Mouse (Mus musculus) left cerebral cortex, postnatal 4 days (tissue): ENCODE results near the gene Pcif1. TPM values are rescaled to one million over a fixed set of nuclear protein-coding genes. Genes with fewer than 3 reads are reported as not detected.

Experiments used
- DNase-seq: peaks from one replicate; pipeline ENCODE4 v3.0.0-alpha.2; 2022
- intact Hi-C: fragments of 180-260 bp; cut with DNase I; formaldehyde crosslinking; loops from one replicate; pipeline ENCODE4 v1.15.1; 2025
- total RNA-seq, 2 experiments: library from RNA; stranded (reverse); gene quantifications; 2 replicates each; pipeline ENCODE4 v1.2.3; 2021

The Pcif1 gene
- total RNA-seq, 2 experiments from 2014 or later: 53.9 to 61.4 TPM

DNA sequence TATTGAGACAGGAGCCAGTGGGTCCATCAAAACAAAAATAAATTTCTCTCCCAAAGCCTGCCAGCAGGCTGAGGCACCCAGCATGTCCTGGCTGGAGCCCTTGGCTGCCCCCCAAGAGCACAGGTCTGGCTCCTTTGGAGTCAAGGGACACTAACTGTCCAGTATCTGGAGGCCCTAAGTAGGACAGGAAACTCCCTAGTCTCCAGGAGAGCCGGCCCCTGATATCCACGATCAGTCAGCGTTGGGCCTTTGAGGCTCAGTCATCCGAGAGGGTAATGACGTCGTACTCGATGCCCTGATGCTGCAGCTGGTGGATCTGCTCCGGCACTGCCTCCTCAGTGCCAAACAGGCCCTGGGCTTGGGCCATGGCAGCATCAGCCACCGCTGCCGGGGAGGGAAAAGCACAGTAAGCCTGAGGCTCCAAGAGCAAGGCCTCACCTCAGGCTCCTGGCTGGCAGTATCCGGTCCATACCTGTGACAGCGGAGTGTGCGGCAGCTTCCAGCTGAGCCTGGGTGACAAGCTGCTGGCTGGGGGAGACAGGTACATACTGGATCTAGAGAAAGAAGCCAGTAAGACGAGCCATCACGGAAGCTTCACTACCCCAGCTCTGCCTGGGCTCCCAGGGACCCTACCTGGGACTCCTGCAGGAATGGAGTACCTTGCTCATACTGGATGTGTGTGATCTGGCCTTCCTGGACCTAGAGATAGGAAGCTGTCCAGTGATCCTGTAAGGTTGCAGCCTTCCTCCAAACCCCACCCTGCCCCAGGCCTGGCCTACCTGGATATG lies 13.0 kb downstream of the Pcif1 start:
- no peak for DNase-seq
- intact Hi-C loops: no loop called here

DNA sequence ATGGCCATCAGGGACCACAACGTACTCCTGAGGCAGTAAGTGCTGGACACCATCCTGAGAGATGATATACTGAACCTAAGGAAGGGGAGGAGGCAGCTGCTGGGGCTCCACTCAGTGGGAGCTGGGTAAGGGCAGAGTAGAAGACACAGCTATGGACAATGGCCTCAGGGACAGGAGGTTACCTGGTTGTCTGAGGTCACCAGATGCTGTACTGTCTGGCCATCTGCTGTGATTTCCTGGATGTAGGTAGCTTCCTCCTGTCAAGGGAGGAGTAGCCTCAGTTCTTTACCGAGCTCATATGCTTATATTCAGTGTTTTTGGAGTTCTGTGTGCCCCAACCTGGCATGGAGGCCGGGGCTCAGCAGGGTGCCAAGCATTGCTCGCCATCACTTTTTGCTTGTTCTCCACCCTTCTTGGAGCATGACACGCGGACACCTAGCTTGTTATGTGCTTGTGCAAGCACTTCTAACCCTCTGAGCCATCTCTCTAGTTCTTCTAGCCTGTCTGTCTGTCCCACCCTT lies 13.7 kb downstream of the Pcif1 start:
- no peak for DNase-seq
- intact Hi-C loops: no loop called here

DNA sequence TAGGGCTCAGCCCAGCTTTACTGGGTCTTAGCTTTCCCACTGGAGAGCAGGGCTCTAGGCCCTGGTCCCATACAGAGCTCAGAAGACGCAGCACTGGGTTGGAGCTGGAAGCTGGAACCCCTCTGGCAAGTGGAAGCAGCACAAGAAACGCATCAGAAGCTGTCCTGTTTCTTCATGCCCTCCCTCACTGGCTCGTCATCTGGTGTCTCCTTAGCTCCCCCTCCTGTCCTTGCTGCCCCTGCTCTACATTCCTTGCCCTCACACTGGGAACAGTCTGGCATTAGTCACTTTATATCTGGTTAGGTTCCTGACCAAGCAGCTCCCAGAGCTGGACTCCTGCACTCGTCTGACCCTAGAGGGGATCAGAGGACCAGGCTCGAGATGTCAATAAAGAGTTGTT lies 14.9 kb downstream of the Pcif1 start:
- intact Hi-C loops: no loop called here
- no peak for DNase-seq

DNA sequence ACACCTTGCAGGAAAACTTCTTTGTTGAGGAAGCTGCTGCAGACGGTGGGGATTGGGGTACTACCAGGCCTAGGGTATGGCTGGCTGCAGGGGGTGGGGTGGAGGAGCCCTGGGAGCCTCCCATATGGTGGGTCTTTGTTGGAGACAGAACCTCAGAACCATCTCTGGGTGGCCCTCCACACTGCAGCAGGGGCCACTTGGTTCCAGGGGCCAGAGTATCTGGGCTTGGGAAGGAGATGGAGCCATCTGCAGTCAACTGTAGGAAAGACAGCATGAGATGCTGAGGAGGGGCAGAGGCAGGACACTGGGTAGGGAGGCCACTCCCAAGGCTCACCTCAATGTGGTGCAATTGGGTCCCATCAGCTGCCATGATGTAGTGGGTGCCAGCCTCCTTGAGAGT lies 15.5 kb downstream of the Pcif1 start:
- intact Hi-C loops: no loop called here
- DNase-seq: no peak

DNA sequence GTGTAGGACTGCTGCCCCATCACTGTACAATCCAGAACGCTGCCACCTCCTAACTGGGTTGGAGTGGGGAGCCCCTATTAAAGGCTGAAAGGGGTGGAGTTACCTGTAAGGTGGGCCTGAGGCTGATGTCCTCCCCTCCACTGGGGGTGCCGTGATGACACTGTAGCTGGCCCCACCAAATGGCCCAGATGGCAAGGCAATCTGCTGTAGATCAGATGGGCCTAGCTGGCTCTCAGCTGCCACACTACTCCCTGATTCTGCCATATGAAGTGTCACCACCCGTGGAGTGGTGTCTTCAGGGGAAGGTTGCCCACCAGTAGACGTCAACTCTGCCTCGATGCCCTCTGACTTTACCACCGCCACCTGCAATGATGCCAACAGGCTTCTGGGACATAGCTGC lies 16.8 kb downstream of the Pcif1 start:
- DNase-seq: no peak
- intact Hi-C loops: no loop called here

DNA sequence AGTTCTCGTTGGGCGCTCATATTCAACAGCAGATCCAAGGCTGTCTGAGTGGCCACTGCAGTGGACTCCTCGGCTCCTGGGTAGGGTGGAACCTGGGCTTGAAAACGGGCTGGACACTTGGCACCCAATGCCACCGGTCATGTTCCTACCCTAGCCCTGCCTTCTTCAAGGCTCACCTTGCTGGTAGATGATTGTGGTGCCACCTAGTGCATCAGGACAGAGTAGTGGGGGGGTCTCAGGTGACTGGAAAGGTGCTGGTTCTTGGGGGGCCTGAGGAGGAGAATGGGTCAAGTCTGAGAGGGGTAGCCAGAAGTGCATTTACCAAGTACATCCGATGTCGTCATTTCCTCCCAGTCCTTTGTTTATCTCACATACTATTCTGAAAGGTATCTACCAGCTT lies 18.9 kb downstream of the Pcif1 start:
- DNase-seq: no peak
- intact Hi-C loops: no loop called here

DNA sequence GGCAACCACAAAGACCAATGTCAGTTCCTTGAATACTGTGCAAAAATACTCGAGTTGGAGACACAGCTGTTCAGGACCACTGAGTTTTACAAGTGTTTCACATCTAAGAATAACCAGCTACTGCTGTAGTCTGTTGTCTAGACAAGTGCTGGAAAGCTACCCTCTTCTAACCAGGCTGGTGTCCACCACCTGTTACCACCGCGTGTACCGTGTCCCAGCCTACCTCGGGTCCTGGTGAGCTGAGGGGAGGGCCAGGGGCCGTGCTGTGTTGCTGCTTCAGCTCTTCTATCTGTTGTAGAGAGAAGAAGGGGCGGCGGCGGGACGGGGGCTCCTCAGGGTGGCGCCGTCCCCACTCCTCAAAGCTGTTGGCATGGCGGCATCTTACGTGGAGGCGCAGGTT lies 19.9 kb downstream of the Pcif1 start:
- intact Hi-C loops: no loop called here
- DNase-seq: no peak

DNA sequence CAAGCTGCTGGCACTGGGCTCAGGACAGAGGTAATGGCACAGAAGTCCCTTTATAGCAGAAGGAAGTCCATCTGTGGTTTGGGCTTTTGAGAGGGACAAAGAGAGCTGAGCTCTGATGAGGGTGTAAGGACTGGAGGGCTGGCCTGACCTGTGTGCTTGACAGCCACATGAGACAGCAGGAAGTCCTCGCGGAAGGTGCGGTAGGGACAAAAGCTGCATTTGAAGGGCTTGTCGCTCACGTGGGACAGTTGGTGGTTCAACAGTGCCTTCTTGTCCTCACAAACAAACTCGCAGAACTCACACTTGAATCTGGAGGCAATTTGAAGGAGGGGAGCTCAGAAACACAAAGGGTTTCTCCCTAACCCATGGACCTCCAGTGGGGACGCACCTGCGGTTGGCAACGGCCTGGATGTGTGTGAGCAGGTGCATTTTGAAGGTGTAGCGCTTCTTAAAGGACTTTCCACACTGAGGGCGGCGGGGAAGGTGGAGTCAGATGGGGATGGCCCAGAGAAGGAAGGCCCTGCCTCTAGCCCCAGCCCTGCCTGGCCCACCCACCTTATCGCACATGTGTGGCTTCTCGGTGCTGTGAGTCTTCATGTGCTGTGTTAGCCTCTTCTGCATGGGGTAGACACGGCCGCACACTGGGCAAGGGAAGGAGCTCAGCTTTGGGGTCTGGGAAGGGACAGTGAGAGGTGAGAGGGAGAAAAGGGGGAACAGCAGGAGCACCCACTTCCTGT lies 20.8 kb downstream of the Pcif1 start:
- intact Hi-C loops: no loop called here

DNA sequence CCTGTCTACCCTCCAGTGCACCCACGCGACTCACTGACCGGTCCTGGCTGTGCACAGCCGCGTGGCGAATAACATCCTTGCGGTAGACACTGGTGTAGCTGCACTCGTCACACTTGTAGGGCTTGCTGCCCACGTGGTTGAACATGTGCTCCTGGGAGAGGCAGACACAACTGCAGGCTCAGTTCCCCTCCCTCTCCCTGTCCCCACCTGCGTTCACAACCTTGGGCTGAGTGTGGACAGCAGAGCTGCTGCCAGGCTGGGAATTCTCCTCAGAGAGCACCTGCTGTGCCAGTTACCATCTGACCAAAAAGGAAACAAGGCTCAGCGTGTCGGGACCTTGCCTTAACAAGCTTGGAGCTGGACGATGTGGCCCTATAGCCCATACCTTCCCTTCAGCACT lies 22.3 kb downstream of the Pcif1 start:
- no peak for DNase-seq
- intact Hi-C loops: no loop called here

More for the DNA sequence above, 20.8 kb downstream of the Pcif1 start:
- no peak for DNase-seq

DNA sequence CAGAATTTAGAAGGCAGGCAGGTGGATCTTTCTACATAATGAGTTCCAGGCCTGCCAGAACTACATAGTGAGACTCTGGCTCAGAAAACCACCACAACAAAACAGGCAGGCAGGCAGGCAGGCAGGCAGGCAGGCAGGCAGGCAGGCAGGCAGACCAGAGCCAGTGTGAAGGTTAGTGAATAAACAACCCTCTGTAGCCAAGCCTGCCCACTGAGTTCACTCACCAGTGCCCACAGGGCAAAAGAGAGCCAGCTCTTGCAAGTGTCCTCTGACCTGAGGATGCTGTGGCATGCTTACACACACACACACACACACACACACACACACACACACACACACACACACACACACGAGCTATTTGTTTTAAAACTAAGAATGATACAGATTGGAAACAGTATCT lies 24.4 kb downstream of the Pcif1 start:
- intact Hi-C loops: no loop called here
- no peak for DNase-seq

DNA sequence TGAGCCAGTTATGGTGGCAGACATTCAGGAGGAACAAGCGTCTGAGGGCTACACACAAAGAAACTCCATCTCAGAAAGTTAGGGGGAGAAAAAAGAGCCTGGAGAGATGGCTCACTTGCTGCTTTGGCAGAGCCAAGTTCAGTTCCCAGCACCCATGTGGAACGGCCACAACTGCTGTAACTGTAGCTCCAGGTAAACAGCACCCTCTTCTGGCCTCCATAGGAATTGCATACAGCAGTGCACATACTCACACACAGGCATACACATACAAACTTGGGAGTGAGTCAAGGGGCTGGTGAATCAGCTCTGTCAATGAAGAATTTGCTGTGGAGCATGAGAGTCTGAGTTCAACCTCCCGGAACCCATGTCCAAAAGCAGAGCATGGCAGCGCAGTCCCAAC lies 27.0 kb downstream of the Pcif1 start:
- intact Hi-C loops: no loop called here

DNA sequence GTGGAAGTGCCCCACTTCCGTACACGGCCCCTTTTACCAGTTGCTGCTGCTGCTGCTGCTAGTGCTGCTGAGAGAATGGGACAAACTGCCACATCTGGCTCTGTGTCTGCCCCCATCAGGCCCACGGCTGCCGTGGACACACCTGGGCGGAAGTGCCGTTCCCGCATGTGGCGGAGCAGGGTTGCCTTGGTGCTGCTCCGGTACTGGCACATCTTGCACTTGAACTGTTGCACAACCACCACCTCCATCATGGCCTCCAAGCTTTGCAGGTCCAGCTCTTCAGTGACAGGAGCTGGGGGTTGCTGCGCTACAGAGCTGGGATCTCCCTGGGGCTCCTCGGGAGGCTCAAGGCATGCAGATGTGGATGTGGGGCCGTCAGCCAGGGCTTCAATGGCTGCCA lies 28.4 kb downstream of the Pcif1 start:
- intact Hi-C loops: no loop called here
- DNase-seq: no peak

More for the DNA sequence above, 27.0 kb downstream of the Pcif1 start:
- DNase-seq: no peak

DNA sequence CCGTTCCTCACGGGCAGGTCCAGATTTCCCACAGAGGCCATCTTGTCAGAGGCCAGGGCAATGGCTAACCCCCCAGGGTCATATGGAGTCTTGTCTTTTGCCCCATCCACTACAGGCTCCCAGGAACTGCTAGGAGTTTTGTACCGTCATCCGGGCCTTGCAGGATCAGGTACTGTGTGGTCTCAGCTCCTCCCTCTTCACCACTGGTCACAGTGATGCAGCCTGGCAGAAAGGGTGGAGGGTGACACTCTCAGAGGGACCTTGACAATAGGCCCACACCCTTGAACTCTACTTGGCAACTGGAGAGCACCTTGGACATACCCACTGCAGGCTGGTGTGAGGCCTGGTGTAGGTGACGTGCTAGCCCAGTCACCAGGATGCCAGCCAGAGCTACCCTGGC lies 28.9 kb downstream of the Pcif1 start:
- intact Hi-C loops: no loop called here
- DNase-seq: no peak

DNA sequence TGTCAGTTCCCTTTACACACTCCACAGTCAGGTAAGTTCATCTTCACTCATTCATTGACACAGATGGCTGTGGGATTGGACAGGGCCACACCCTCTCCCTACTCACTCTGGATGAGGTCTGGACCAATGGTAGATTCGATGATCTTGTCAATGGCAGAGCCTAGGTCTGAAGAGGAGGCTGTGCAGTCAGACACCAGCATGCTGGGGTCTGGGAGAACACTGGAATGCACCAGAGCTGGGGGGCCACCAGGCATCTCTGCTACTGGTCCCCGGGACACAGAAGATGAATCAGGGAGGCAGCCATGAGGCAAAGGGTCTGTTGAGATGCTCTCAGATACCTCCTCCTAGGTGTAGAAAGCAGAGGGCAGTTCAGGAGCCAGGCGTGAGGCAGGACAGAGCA lies 30.0 kb downstream of the Pcif1 start:
- intact Hi-C loops: no loop called here
- no peak for DNase-seq

DNA sequence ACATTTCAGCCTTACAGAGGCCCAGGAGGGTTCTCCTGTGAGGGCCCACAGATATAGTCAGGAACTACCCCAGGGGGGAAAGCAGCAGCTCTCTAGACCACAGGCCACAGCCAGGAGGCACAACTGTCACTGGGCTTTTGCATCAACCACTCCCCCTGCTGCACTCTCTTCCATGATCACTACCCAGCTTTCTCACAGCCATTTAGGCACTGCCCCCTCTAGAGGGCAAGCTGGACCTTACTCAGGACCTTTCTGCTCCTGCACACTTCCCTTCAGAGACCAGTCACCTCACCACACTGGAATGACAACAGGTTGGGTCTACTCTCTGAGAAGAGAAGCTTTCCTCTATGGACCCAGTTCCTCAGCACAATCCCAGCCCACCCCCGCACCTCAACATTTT lies 30.4 kb downstream of the Pcif1 start:
- no peak for DNase-seq
- intact Hi-C loops: no loop called here

DNA sequence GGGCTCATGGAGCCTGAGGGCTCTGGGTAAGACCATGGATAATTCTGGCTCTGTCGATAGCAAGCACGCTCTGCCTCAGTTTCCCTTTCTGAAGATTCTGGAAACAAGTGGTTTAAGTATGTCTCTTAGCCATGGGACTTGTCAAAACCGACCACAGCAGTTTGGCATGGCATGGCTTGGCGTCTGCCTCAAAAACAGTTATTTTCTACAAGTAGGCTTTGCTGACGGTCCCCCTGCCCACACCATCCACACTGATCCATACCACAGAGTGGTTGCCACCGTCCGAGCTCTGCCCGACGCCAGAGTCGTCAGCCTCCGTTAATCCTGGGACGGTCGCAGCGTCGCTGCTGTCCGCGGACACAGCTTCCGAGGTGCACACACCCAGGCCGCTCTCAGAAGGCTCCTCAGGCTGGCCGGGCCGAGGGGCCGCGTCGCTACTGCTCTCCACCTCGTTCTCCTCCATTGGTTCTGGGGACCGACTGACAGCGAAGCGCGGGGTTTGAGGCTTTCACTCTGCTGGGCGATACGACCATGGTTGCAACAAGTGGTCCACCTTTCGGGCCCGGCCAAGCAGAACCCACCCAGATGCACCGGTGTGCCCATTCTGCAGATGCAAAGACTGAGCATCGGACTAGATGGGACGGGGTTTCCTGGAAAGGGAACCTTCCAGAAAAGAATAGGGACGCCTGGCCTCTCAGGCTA lies 31.4 kb downstream of the Pcif1 start:
- no peak for DNase-seq

DNA sequence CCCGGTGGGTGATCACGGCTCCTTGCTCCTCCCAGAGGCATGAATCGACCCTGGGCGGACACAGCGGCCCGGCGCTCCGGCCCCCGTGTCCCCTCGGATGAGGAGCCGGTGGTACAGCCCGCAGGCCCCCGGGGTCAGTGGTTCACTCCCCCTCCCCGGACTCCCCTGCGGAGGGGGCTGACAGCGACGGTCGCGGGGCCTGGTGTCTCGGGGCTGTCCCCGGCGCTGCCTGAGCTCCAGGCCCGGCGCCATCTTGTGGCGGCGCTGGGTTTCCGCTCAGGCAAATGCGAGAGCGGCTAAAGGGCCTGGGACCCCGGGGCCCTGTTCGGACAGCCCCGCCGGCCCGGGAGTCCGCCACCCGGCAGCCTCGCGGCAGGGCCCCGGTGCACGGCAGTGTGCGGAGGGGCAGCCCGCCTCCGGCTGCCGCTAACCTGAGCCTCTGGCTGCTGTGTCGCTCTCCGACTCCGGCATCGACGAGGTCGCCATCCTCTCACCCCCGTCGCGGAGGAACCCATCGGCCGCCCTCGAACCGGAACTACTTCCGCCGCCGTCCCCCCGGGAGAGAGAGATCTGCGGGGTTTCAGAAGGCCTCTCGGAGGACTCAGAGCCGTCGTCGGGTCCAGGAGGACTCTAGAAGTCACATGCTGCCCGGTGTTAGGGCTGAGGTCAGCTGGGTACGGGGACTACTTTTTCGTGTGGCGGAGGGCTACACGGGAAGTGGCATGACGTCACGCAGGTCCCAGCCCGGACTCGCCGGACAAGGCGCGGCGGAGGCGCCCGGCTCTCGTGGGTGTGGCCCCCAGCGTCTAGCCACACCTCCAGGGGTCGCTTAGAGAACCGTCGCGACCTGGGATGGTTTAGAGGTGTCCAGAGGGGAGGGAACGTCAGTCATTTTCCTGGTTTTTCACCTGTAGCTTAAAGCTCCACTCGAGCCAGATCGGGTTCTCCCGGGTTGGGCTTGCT lies 32.3 kb downstream of the Pcif1 start, which contains the start of gene Zfp335:
TSS of gene Zfp335 (minus strand) at position 672 of the 963 bp plus-strand sequence.
- intact Hi-C loops: no loop called here
- DNase-seq: peak; percentile 97

More for the DNA sequence above, 31.4 kb downstream of the Pcif1 start:
- intact Hi-C loops: no loop called here

DNA sequence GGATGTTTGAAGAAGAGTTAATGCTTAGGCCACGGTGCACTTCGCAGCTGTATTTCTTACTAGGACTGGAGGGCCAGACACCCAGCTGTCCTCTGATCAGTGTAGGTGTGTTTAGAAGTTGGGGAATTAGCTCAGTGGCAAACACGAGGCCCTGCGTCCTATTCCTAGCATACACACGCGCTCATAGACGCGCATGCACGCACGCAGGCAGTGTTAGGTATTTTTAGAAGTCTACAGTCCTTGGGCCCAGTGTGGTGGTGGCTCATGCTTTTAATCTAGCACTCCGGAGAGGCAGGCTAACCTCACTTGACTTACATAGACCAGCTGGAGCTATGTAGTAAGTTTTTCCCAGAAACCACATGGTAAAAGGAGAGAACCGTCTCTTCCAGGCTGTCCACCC lies 33.0 kb downstream of the Pcif1 start:
- intact Hi-C loops: no loop called here
- DNase-seq: no peak

DNA sequence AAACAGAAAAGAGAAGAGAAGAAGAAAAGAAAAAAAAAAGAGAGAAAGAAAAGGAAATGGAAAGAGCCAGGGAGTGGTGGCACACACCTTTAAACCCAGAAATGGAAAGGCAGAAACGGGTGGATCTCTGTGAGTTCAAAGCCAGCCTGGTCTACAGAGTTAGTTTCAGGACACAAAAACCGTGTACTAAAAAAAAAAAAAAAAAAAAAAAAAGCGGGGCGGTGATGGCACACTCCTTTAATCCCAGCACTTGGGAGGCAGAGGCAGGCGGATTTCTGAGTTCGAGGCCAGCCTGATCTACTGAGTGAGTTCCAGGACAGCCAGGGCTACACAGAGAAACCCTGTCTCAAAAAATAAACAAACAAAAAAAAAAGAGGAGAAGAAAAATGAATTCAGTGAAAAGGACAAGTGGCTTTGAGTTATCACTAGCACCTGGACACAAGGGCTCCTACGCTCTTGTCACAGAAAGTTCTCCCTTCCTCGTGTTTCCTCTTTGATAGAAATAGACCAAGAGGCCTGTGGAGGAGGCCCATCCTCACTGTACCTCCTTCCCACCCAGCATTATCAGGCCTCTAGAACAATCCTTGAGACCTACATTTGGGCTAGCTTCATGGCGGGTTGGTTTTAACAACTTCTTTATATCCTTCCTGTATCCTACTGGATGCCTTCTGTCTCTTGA lies 33.8 kb downstream of the Pcif1 start:
- no peak for DNase-seq
- intact Hi-C loops: no loop called here

DNA sequence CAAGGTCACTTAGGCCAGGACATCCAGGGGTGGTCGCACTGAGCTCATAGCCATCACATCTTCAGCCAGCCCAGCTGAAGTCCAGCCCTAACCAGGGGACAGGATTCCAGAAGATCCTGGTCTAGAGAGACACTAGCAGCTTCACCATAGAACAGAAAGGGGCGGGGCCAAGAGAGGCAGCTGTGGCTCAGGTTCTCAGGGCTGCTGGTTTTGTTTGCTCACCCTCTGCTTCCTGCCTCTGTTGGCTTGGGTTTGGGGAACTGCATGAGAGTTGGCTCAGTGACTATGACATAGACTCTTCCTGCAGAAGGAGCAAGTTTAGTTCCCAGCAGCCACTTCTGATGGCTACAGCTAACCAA lies 34.3 kb downstream of the Pcif1 start:
- intact Hi-C loops: no loop called here
- DNase-seq: no peak
